Mouse (Mus musculus) Muller cell, postnatal 12 days (primary cell): ENCODE data around the gene Col6a2.

Experiments used
- DNase-seq: peaks from one replicate; pipeline ENCODE4 v3.0.0-alpha.2; 2015; ENCODE audit errors: inconsistent ontology term

Col6a2 gene

GRCm38 (mm10) chr10:76548218-76548617 is 75.2 kb downstream of the Col6a2 start:
- no peak for DNase-seq

GRCm38 (mm10) chr10:76546566-76546965 is 76.9 kb downstream of the Col6a2 start:
- no peak for DNase-seq
